Mouse (Mus musculus) liver, adult 2 months (tissue): ENCODE data around the gene Fgd6. TPM values are rescaled to one million over a fixed set of nuclear protein-coding genes. Genes with fewer than 3 reads are reported as not detected.

ENCODE experiments used
- DNase-seq: peaks from one replicate; pipeline ENCODE4 v3.0.0-alpha.2; 2011; ENCODE audit warnings: low read depth, low spot score; ENCODE audit errors: extremely low read depth
- H3K27ac ChIP-seq: fragments of 200-500 bp; replicated peaks from 2 replicates; pipeline ENCODE4 v1.5.1; 2012; ENCODE audit warnings: low read depth, mild to moderate bottlenecking, control low read depth, inconsistent platforms, low read length; ENCODE audit not compliant: insufficient read depth
- H3K27me3 ChIP-seq: fragments of 200-500 bp; 2 replicates; pipeline ENCODE4 v1.6.1; 2012; ENCODE audit warnings: mild to moderate bottlenecking, moderate library complexity, low read length, inconsistent platforms; ENCODE audit not compliant: control insufficient read depth, insufficient read depth
- H3K36me3 ChIP-seq: fragments of 200-500 bp; 2 replicates; pipeline ENCODE4 v1.6.1; 2012; ENCODE audit warnings: low read length, inconsistent platforms; ENCODE audit not compliant: control insufficient read depth, insufficient read depth
- H3K4me1 ChIP-seq: fragments of 200-500 bp; 2 replicates; pipeline ENCODE4 v1.6.1; 2011; ENCODE audit warnings: low read length; ENCODE audit not compliant: control insufficient read depth, insufficient read depth
- H3K4me3 ChIP-seq: fragments of 200-500 bp; 2 replicates; pipeline ENCODE4 v1.5.1; 2011; ENCODE audit warnings: low read depth, mild to moderate bottlenecking, control low read depth, low read length, moderate library complexity; ENCODE audit not compliant: insufficient read depth
- H3K79me2 ChIP-seq: fragments of 200-500 bp; 2 replicates; pipeline ENCODE4 v1.6.1; 2012; ENCODE audit warnings: inconsistent platforms, mild to moderate bottlenecking, low read length, moderate library complexity; ENCODE audit not compliant: control insufficient read depth, insufficient read depth
- H3K9ac ChIP-seq: fragments of 200-500 bp; 2 replicates; pipeline ENCODE4 v1.6.1; 2012; ENCODE audit warnings: low read depth, mild to moderate bottlenecking, control low read depth, inconsistent platforms, low read length
- CTCF ChIP-seq: fragments of 200-500 bp; IDR thresholded peaks from 2 replicates; pipeline ENCODE4 v1.5.1; 2011; ENCODE audit warnings: low read depth, low read length, control low read depth
- POLR2A ChIP-seq: fragments of 200-500 bp; IDR thresholded peaks from 2 replicates; pipeline ENCODE4 v1.6.1; 2011; ENCODE audit warnings: low read length, control low read depth; ENCODE audit not compliant: insufficient read depth; ENCODE audit errors: extremely low read depth
- WGBS: fragments of 180-500 bp; shearing (Covaris S2); methylation state at CpG from one replicate; pipeline ENCODE4 v1.1.7; 2018; 5-methylcytosine and 5-hydroxymethylcytosine counted together
- polyA plus RNA-seq: library from polyadenylated mRNA; depleted of rRNA; stranded (reverse); fragments of >200 nt; gene quantifications from 2 replicates; pipeline ENCODE4 v1.2.3, GENCODE M21; 2012
- total RNA-seq: library from RNA; depleted of rRNA; stranded (reverse); fragments of >200 nt; gene quantifications from 2 replicates; pipeline ENCODE4 v1.2.3, GENCODE M21; 2014

Fgd6 gene
- total and polyA plus RNA-seq, 2 experiments = 4.2 to 17.2 TPM

DNA sequence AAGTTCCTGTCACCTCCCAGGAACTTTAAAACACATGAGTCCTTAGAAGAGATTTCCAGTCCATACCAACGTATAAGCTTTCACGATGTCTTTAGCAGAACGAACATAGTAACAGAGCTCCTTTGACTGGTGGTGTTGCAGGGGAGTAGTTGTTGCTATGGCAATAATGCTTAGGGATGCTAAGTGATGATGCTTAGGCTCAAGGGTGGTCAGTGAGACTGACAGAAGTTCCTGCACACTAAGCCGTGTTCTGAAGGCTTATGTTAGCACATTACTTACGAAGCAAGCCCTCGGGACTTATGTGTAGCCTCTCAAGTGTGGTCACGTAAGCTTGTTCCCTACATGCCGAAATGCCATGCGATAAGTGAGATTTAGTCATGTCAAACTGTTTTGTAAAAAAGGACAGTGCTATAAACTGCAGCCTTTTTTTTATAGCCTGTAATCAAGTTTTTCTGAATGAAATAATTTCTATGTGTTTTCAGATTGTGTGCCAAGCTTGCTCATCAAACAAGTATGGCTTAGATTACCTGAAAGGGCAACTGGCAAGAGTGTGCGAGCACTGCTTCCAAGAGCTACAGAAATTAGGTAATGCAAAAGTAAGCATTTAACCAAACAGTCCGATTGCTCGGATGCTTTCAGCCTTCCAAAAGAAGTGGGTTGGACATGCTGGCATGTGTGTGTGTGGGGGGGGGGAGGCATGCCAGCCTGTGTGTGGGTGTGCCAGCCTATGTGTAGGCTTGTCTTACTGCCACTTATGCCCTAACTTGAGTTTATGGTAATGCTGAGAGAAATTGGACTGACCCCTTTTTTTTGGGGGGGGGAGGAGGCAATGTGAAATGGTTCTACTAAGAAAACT lies 99.0 kb downstream of the Fgd6 start:
- no peaks in the 10 kb centered on the region for H3K79me2 ChIP-seq

DNA sequence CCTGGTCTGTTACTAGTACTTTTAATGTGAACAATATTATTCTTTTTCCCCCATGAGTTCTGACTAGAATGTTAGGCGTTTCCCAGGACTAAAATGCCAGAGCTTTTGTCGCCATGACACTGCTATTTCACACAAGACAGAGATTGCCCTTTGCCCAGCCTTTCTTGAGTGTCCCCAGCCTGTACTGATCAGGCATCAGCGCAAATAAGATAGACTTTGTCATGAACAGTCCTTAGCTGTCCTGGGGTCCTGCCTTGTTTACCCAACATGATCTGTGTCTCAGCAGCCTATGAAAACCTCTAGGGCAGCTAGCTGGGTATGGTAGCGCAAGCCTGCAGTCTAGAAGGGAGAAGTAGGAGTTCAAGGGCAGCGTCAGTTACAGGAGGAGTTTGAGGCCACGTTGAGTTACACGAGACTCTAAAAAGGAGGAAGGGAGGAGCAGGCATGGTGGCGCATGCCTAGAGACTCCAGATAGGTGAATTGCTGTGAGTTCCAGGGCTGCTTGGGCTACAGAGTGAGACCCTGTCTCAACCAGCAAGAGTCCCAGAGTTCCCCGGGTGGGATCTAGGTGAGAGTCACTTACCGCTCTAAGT lies 103.2 kb downstream of the Fgd6 start:
- H3K36me3 ChIP-seq = peaks cover 53% of the 10 kb centered on the region
- no peak for DNase-seq
- peaks cover 9% of the 10 kb centered on the region for H3K4me1 ChIP-seq
- no peaks in the 10 kb centered on the region; the same call in 1 of the 2 replicates for H3K79me2 ChIP-seq
- H3K27me3 ChIP-seq = no peaks in the 10 kb centered on the region
- TF ChIP-seq CTCF (no peak), POLR2A (no peak)
- WGBS = 89% methylated on average over 10 of the region's 10 CpGs
- H3K27ac ChIP-seq = no peak overlapping the region
- H3K9ac ChIP-seq = no peak overlapping the region
- no peak overlapping the region for H3K4me3 ChIP-seq

More for the DNA sequence above, 99.0 kb downstream of the Fgd6 start:
- H3K27me3 ChIP-seq = no peaks in the 10 kb centered on the region
- 74% methylated on average over 12 of the region's 12 CpGs for WGBS
- H3K9ac ChIP-seq = no peak overlapping the region
- TF ChIP-seq CTCF (no peak), POLR2A (no peak)
- peaks cover 46% of the 10 kb centered on the region for H3K36me3 ChIP-seq
- peak; percentile 80 for DNase-seq
- H3K27ac ChIP-seq = no peak overlapping the region
- peaks cover 7% of the 10 kb centered on the region for H3K4me1 ChIP-seq
- H3K4me3 ChIP-seq = no peak overlapping the region

DNA sequence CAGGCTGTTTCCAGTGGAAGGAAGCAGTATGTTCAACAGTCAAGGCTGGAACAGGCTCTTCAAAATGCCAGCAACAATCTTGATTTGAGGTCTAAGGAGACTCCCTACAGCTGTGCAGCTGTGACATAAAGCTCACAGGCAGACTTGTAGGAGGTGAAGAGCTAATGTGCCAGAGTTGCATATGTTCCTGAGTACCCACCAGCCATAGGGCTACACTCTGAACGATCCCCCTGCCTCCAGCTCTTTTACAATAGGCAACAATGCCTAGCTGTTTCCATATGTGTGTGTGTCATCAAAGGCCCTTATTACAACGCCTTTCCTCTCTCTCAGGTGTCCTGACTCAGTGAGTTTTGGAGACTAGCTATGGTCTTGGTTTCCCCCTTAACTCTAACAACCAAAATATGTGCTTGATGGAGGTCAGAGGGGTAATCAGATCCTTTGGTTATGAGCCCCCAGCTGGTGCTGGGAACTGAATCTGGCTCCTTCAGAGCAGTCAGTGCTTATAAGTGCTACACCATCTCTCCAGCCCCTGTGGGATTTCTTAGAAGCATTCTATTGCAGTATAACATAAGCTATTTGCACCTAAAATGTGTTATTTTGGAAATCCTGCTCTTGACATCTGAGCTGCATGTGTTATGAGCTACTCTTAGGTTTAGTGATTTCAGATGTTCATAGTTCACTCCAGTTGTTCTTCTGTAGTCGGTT lies 104.6 kb downstream of the Fgd6 start:
- H3K27me3 ChIP-seq = no peaks in the 10 kb centered on the region
- H3K9ac ChIP-seq = no peak overlapping the region
- H3K36me3 ChIP-seq = peaks cover 57% of the 10 kb centered on the region
- DNase-seq = no peak
- peaks cover 6% of the 10 kb centered on the region; the same call in 1 of the 2 replicates for H3K4me1 ChIP-seq
- H3K79me2 ChIP-seq = no peaks in the 10 kb centered on the region; the same call in 1 of the 2 replicates
- H3K4me3 ChIP-seq = no peak overlapping the region
- H3K27ac ChIP-seq = no peak overlapping the region
- 88% methylated on average over 3 of the region's 3 CpGs for WGBS
- TF ChIP-seq CTCF (no peak), POLR2A (no peak)

DNA sequence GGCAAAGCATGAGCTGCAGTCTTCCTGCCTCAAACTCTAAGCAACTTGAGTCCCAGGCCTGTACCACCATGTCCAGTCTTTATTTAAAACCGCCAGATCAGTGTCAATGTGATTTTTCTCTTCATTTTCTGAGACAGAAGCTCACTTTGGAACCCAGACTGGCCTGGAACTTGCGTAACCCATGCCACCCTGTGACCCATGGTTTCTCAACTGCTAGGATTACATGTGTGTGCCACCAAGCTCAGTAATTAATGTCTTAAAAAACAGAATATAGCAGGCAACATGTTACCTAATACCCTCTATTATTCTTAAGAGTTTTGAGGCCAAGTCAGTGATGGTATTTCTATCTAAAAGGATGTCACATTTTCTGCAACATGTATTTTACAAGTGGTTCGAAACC lies 106.6 kb downstream of the Fgd6 start:
- Histone ChIP-seq H3K27me3 (no peaks in the 10 kb centered on the region), H3K36me3 (peaks cover 44% of the 10 kb centered on the region), H3K4me3 (no peak overlapping the region), H3K79me2 (no peaks in the 10 kb centered on the region; the same call in 1 of the 2 replicates), H3K9ac (0 out of 2 replicates have a peak overlapping the region, but pooled peaks have one; percentile 3), H3K4me1 (peaks cover 7% of the 10 kb centered on the region; the same call in 1 of the 2 replicates), H3K27ac (peak overlapping the region; percentile 53)
- DNase-seq = peak; percentile 87
- TF ChIP-seq CTCF = no peak
- TF ChIP-seq POLR2A = no peak
- 53% methylated on average over 3 of the region's 3 CpGs for WGBS

DNA sequence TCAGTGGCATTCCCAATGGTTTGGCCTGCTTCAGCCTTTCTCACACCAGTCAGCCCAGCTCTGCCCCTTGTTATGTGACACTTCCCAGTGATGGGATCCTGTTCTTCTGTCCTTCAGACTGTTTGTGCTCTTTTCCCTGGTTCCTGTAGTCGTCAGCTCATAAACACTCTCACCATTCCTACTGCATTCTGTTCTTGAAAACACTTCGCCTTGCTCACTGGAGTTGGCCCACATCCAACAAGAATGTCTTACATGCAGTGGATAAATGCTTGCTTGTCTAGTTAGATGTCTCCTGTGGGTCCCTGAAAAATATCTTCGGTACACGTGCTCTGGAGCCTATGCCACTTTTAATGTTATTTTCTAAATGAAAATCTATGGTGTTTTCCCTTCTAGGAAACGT lies 108.8 kb downstream of the Fgd6 start:
- WGBS = 86% methylated on average over 5 of the region's 5 CpGs
- no peak for TF ChIP-seq CTCF
- no peak for TF ChIP-seq POLR2A

More for the DNA sequence above, 108.8 kb downstream of the Fgd6 start:
- DNase-seq = no peak
- H3K4me1 ChIP-seq = peaks cover 13% of the 10 kb centered on the region
- no peaks in the 10 kb centered on the region for H3K27me3 ChIP-seq
- H3K36me3 ChIP-seq = peaks cover 29% of the 10 kb centered on the region
- H3K9ac ChIP-seq = no peak overlapping the region
- H3K79me2 ChIP-seq = no peaks in the 10 kb centered on the region; the same call in 1 of the 2 replicates
- H3K4me3 ChIP-seq = no peak overlapping the region
- no peak overlapping the region for H3K27ac ChIP-seq
